Mouse (Mus musculus) MEL (cell line): ENCODE data around the gene Hoxc6. TPM values are rescaled to one million over a fixed set of nuclear protein-coding genes. Genes with fewer than 3 reads are reported as not detected.

Experiments used
- DNase-seq: peaks from one replicate; pipeline ENCODE4 v3.0.0; 2011; ENCODE audit warnings: low read depth, low spot score
- H3K27ac ChIP-seq: 2 replicates; pipeline ENCODE4 v1.5.1; 2012; ENCODE audit warnings: low read depth, mild to moderate bottlenecking, control low read depth, low read length, moderate library complexity; ENCODE audit not compliant: control insufficient read depth
- H3K27me3 ChIP-seq, 2 experiments: fragments of 150-350 bp in 1 of 2; sonication (generic) in 1 of 2; 2 replicates each; pipeline ENCODE4 v1.6.1; 2012; ENCODE audit warnings: low read length in 2 of 2, mild to moderate bottlenecking in 2 of 2, improper control_type of control experiment in 1 of 2, moderate library complexity in 1 of 2; ENCODE audit not compliant: insufficient read depth in 2 of 2, control insufficient read depth in 1 of 2
- H3K36me3 ChIP-seq, 2 experiments: 2 replicates each; pipeline ENCODE4 v1.6.1; 2012 to 2014; ENCODE audit warnings: low read length in 2 of 2, improper control_type of control experiment in 1 of 2, inconsistent platforms in 1 of 2, mild to moderate bottlenecking in 1 of 2; ENCODE audit not compliant: insufficient read depth in 2 of 2, control insufficient read depth in 1 of 2
- H3K4me1 ChIP-seq, 2 experiments: fragments of 150-350 bp in 1 of 2; sonication (generic) in 1 of 2; 2 replicates each; pipeline ENCODE4 v1.6.1; 2012; ENCODE audit warnings: low read length in 2 of 2, improper control_type of control experiment in 1 of 2, mild to moderate bottlenecking in 1 of 2; ENCODE audit not compliant: insufficient read depth in 2 of 2, control insufficient read depth in 1 of 2
- H3K4me3 ChIP-seq, 2 experiments: fragments of 150-350 bp in 1 of 2; sonication (generic) in 1 of 2; 2 replicates each; pipeline ENCODE4 v1.5.1; 2012; ENCODE audit warnings: low read depth in 2 of 2, low read length in 2 of 2, mild to moderate bottlenecking in 2 of 2, moderate library complexity in 2 of 2, control low read depth in 1 of 2, improper control_type of control experiment in 1 of 2; ENCODE audit not compliant: control insufficient read depth in 1 of 2, insufficient read depth in 1 of 2
- H3K79me2 ChIP-seq: 2 replicates; pipeline ENCODE4 v1.6.1; 2012; ENCODE audit warnings: mild to moderate bottlenecking, low read length, moderate library complexity; ENCODE audit not compliant: control insufficient read depth, poor library complexity, insufficient read depth
- H3K9ac ChIP-seq: 2 replicates; pipeline ENCODE4 v1.6.1; 2012; ENCODE audit warnings: low read depth, mild to moderate bottlenecking, control low read depth, low read length, moderate library complexity; ENCODE audit not compliant: control insufficient read depth, poor library complexity, severe bottlenecking
- H3K9me3 ChIP-seq: fragments of 150-350 bp; sonication (generic); replicated peaks from 2 replicates; pipeline ENCODE4 v1.6.1; 2012; ENCODE audit warnings: mild to moderate bottlenecking, low read length, improper control_type of control experiment, moderate library complexity; ENCODE audit not compliant: insufficient read depth
- BHLHE40 ChIP-seq: IDR thresholded peaks from 2 replicates; pipeline ENCODE4 v1.6.1; 2012; ENCODE audit warnings: low read depth, mild to moderate bottlenecking, inconsistent platforms, low read length, improper control_type of control experiment, borderline replicate concordance
- CHD1 ChIP-seq: IDR thresholded peaks from 2 replicates; pipeline ENCODE4 v1.6.1; 2012; ENCODE audit warnings: low read depth, mild to moderate bottlenecking, inconsistent platforms, low read length, improper control_type of control experiment
- CTCF ChIP-seq, 3 experiments: IDR thresholded peaks in 2 of 3; conservative IDR thresholded peaks in 1 of 3; 2 replicates each; pipeline ENCODE4 v1.5.1; 2011 to 2012; ENCODE audit warnings: low read length in 3 of 3, low read depth in 2 of 3, mild to moderate bottlenecking in 2 of 3, improper control_type of control experiment in 1 of 3, inconsistent platforms in 1 of 3, mixed read lengths in 1 of 3, moderate library complexity in 1 of 3; ENCODE audit not compliant: control insufficient read depth in 1 of 3, insufficient read depth in 1 of 3, poor library complexity in 1 of 3, severe bottlenecking in 1 of 3
- E2F4 ChIP-seq: IDR thresholded peaks from 2 replicates; pipeline ENCODE4 v1.6.1; 2011; ENCODE audit warnings: low read depth, low read length, improper control_type of control experiment, borderline replicate concordance
- EP300 ChIP-seq, 2 experiments: IDR thresholded peaks; 2 replicates each; pipeline ENCODE4 v1.6.1; 2011; ENCODE audit warnings: improper control_type of control experiment in 2 of 2, low read length in 2 of 2, low read depth in 1 of 2, mild to moderate bottlenecking in 1 of 2
- ETS1 ChIP-seq: IDR thresholded peaks from 2 replicates; pipeline ENCODE4 v1.6.1; 2012; ENCODE audit warnings: low read depth, mild to moderate bottlenecking, inconsistent platforms, low read length, improper control_type of control experiment, moderate library complexity
- HCFC1 ChIP-seq: IDR thresholded peaks from 2 replicates; pipeline ENCODE4 v1.6.1; 2012; ENCODE audit warnings: low read depth, mild to moderate bottlenecking, inconsistent platforms, low read length, improper control_type of control experiment, moderate library complexity
- JUND ChIP-seq: IDR thresholded peaks from 2 replicates; pipeline ENCODE4 v1.6.1; 2011; ENCODE audit warnings: low read depth, mild to moderate bottlenecking, improper control_type of control experiment, low read length
- KAT2A ChIP-seq: conservative IDR thresholded peaks from 2 replicates; pipeline ENCODE4 v1.6.1; 2012; ENCODE audit warnings: low read depth, low read length, improper control_type of control experiment, inconsistent platforms
- MAFK ChIP-seq: IDR thresholded peaks from 2 replicates; pipeline ENCODE4 v1.6.1; 2011; ENCODE audit warnings: low read depth, mild to moderate bottlenecking, low read length, improper control_type of control experiment, borderline replicate concordance
- MAZ ChIP-seq: IDR thresholded peaks from 2 replicates; pipeline ENCODE4 v1.6.1; 2012; ENCODE audit warnings: low read depth, mild to moderate bottlenecking, inconsistent platforms, low read length, improper control_type of control experiment
- MXI1 ChIP-seq: IDR thresholded peaks from 2 replicates; pipeline ENCODE4 v1.6.1; 2011; ENCODE audit warnings: mild to moderate bottlenecking, low read depth, low read length, improper control_type of control experiment
- MYC ChIP-seq: IDR thresholded peaks from 2 replicates; pipeline ENCODE4 v1.6.1; 2011; ENCODE audit warnings: low read depth, mild to moderate bottlenecking, low read length, improper control_type of control experiment, moderate library complexity
- NELFE ChIP-seq: IDR thresholded peaks from 2 replicates; pipeline ENCODE4 v1.6.1; 2011; ENCODE audit warnings: low read depth, low read length, improper control_type of control experiment
- NRF1 ChIP-seq: IDR thresholded peaks from 2 replicates; pipeline ENCODE4 v1.6.1; 2014; ENCODE audit warnings: low read depth, mild to moderate bottlenecking, inconsistent platforms, low read length, improper control_type of control experiment, moderate library complexity; ENCODE audit not compliant: poor library complexity, insufficient read depth, severe bottlenecking
- POLR2A ChIP-seq, 2 experiments: IDR thresholded peaks; 2 replicates each; pipeline ENCODE4 v1.6.1; 2011 to 2012; ENCODE audit warnings: low read length in 2 of 2, mild to moderate bottlenecking in 2 of 2, control low read depth in 1 of 2, improper control_type of control experiment in 1 of 2, low read depth in 1 of 2, moderate library complexity in 1 of 2; ENCODE audit not compliant: control insufficient read depth in 1 of 2, insufficient read depth in 1 of 2, poor library complexity in 1 of 2
- POLR2AphosphoS2 ChIP-seq: IDR thresholded peaks from 2 replicates; pipeline ENCODE4 v1.6.1; 2011; ENCODE audit warnings: low read length, improper control_type of control experiment
- RCOR1 ChIP-seq: IDR thresholded peaks from 2 replicates; pipeline ENCODE4 v1.6.1; 2012; ENCODE audit warnings: low read depth, mild to moderate bottlenecking, inconsistent platforms, low read length, improper control_type of control experiment
- SIN3A ChIP-seq: IDR thresholded peaks from 2 replicates; pipeline ENCODE4 v1.6.1; 2012; ENCODE audit warnings: low read length, improper control_type of control experiment, inconsistent platforms
- TBP ChIP-seq: IDR thresholded peaks from 2 replicates; pipeline ENCODE4 v1.8.0; 2011; ENCODE audit warnings: low read depth, low read length, improper control_type of control experiment
- TCF12 ChIP-seq: IDR thresholded peaks from 2 replicates; pipeline ENCODE4 v1.6.1; 2014; ENCODE audit warnings: low read depth, mild to moderate bottlenecking, inconsistent platforms, low read length, improper control_type of control experiment, moderate library complexity
- UBTF ChIP-seq: IDR thresholded peaks from 2 replicates; pipeline ENCODE4 v1.6.1; 2012; ENCODE audit warnings: low read depth, mild to moderate bottlenecking, inconsistent platforms, low read length, improper control_type of control experiment, moderate library complexity, borderline replicate concordance; ENCODE audit not compliant: insufficient read depth
- USF1 ChIP-seq: IDR thresholded peaks from 2 replicates; pipeline ENCODE4 v1.6.1; 2014; ENCODE audit warnings: low read depth, mild to moderate bottlenecking, inconsistent platforms, low read length, improper control_type of control experiment, moderate library complexity
- USF2 ChIP-seq, 2 experiments: IDR thresholded peaks; 2 replicates each; pipeline ENCODE4 v1.6.1; 2011 to 2012; ENCODE audit warnings: improper control_type of control experiment in 2 of 2, low read length in 2 of 2, borderline replicate concordance in 1 of 2, inconsistent platforms in 1 of 2, low read depth in 1 of 2, mild to moderate bottlenecking in 1 of 2; ENCODE audit not compliant: insufficient read depth in 1 of 2
- ZKSCAN1 ChIP-seq: IDR thresholded peaks from 2 replicates; pipeline ENCODE4 v1.6.1; 2012; ENCODE audit warnings: low read depth, mild to moderate bottlenecking, inconsistent platforms, low read length, improper control_type of control experiment, moderate library complexity
- ZMIZ1 ChIP-seq: IDR thresholded peaks from 2 replicates; pipeline ENCODE4 v1.6.1; 2012; ENCODE audit warnings: low read depth, mild to moderate bottlenecking, inconsistent platforms, low read length, improper control_type of control experiment, moderate library complexity
- ZNF384 ChIP-seq: IDR thresholded peaks from 2 replicates; pipeline ENCODE4 v1.6.1; 2012; ENCODE audit warnings: low read depth, mild to moderate bottlenecking, inconsistent platforms, low read length, improper control_type of control experiment
- polyA plus RNA-seq, 2 experiments: library from polyadenylated mRNA; stranded (reverse) in 1 of 2; unstranded in 1 of 2; fragments of >175 nt in 1 of 2; fragments of >200 nt in 1 of 2; gene quantifications; 2 replicates each; pipeline versions ENCODE4 v1.2.1 to v1.2.4; 2012; ENCODE audit warnings: low replicate concordance in 2 of 2, low read depth in 1 of 2; ENCODE audit not compliant: insufficient read length in 2 of 2, insufficient read depth in 1 of 2, missing spikeins in 1 of 2
- total RNA-seq: library from RNA; depleted of rRNA; stranded (reverse); fragments of 300-350 nt; gene quantifications from 2 replicates; pipeline ENCODE4 v1.2.3, GENCODE M21; 2012

Hoxc6 gene
- total and polyA plus RNA-seq, 3 experiments = 2.3 to 9.4 TPM; not detected in 1

GRCm38 (mm10) chr15:102975688-102976111 is 22.4 kb upstream of the Hoxc6 start:
- peaks cover 0 to 18% of the 10 kb centered on the region in 2 experiments; a peak in 2 of 4 replicates for H3K36me3 ChIP-seq
- TF ChIP-seq ZKSCAN1 = no peak
- no peak for TF ChIP-seq CHD1
- TF ChIP-seq MXI1 = 0 out of 2 replicates have a peak, but pooled peaks have one; percentile 3
- peak; percentile 55; the same call in 1 of the 2 replicates for TF ChIP-seq TBP
- TF ChIP-seq USF1 = 0 out of 2 replicates have a peak, but pooled peaks have one; percentile 12
- no peak for TF ChIP-seq NELFE
- peak; percentile 19 for TF ChIP-seq SIN3A
- TF ChIP-seq POLR2AphosphoS2 = peak; percentile 56; the same call in 1 of the 2 replicates
- TF ChIP-seq ZMIZ1 = peak; percentile 27; the same call in 1 of the 2 replicates
- no peak for TF ChIP-seq TCF12
- no peak for TF ChIP-seq BHLHE40
- no peak; the same call in 1 of the 2 replicates for TF ChIP-seq E2F4
- no peak for TF ChIP-seq CTCF (IDR thresholded peaks at IDR 0.05 in 2 of 3, conservative IDR thresholded peaks at IDR 0.05 in 1 of 3; ENCODE audit: control insufficient read depth in 1 of 3, insufficient read depth in 1 of 3, low read depth in 2 of 3, low read length in 3 of 3, poor library complexity in 1 of 3, severe bottlenecking in 1 of 3)
- TF ChIP-seq POLR2A (IDR thresholded peaks at IDR 0.05; ENCODE audit: control insufficient read depth in 1 of 2, insufficient read depth in 1 of 2, low read depth in 1 of 2, low read length in 2 of 2, poor library complexity in 1 of 2) = peak in 1 of 2 experiments; percentile 50; a peak in 1 of 4 replicates
- TF ChIP-seq RCOR1 = no peak
- TF ChIP-seq EP300 (IDR thresholded peaks at IDR 0.05; ENCODE audit: low read depth in 1 of 2, low read length in 2 of 2) = no peak
- TF ChIP-seq MYC = no peak
- no peak for TF ChIP-seq KAT2A
- no peak for TF ChIP-seq UBTF
- TF ChIP-seq ZNF384 = no peak
- TF ChIP-seq, all 39 proteins: peak for 7
- DNase-seq = peak; percentile 82
- Histone ChIP-seq H3K9ac (peak overlapping the region; percentile 93), H3K79me2 (peaks cover 50% of the 10 kb centered on the region), H3K27ac (peak overlapping the region; percentile 3), H3K27me3 (no peaks in the 10 kb centered on the region), H3K4me1 (peaks cover 16 to 26% of the 10 kb centered on the region in 2 experiments), H3K4me3 (peak overlapping the region; percentile 81 to 89), H3K9me3 (no peaks in the 10 kb centered on the region)

GRCm38 (mm10) chr15:102976171-102976570 is 21.9 kb upstream of the Hoxc6 start, which contains the start of gene Hoxc9:
Gene Hoxc9, plus strand, starts transcription at chr15:102976439.
- DNase-seq = peak; percentile 76
- Histone ChIP-seq H3K36me3 (peaks cover 0 to 18% of the 10 kb centered on the region in 2 experiments; a peak in 2 of 4 replicates), H3K4me3 (peak within 1 kb of the TSS; percentile 81 to 89)

More at GRCm38 (mm10) chr15:102976171-102976570, 21.9 kb upstream of the Hoxc6 start, which contains the start of gene Hoxc9:
- H3K27me3 ChIP-seq = no peaks in the 10 kb centered on the region
- H3K4me1 ChIP-seq = peaks cover 16 to 24% of the 10 kb centered on the region in 2 experiments
- peaks cover 51% of the 10 kb centered on the region for H3K79me2 ChIP-seq
- peak within 1 kb of the TSS; percentile 83 for H3K27ac ChIP-seq
- TF ChIP-seq NRF1 = no peak
- TF ChIP-seq ETS1 = 0 out of 2 replicates have a peak, but pooled peaks have one; percentile 23
- TF ChIP-seq RCOR1 = peak; percentile 51
- TF ChIP-seq JUND = no peak
- peak; percentile 78 for TF ChIP-seq MAZ
- TF ChIP-seq POLR2A (IDR thresholded peaks at IDR 0.05; ENCODE audit: control insufficient read depth in 1 of 2, insufficient read depth in 1 of 2, low read depth in 1 of 2, low read length in 2 of 2, poor library complexity in 1 of 2) = peak; percentile 2 to 55; a peak in 2 of 4 replicates
- TF ChIP-seq ZMIZ1 = peak; percentile 47
- TF ChIP-seq TCF12 = 0 out of 2 replicates have a peak, but pooled peaks have one; percentile 22
- peak; percentile 38 for TF ChIP-seq MXI1
- TF ChIP-seq USF2 (IDR thresholded peaks at IDR 0.05; ENCODE audit: borderline replicate concordance in 1 of 2, insufficient read depth in 1 of 2, low read depth in 1 of 2, low read length in 2 of 2) = no peak
- TF ChIP-seq CHD1 = peak; percentile 89; the same call in 1 of the 2 replicates
- no peak for TF ChIP-seq MAFK
- TF ChIP-seq NELFE = peak; percentile 44
- peak; percentile 46; the same call in 1 of the 2 replicates for TF ChIP-seq HCFC1
- TF ChIP-seq ZNF384 = peak; percentile 30; the same call in 1 of the 2 replicates
- 0 out of 4 replicates have a peak, but pooled peaks of 1 of the 2 experiments have one; percentile 14 for TF ChIP-seq EP300 (IDR thresholded peaks at IDR 0.05; ENCODE audit: low read depth in 1 of 2, low read length in 2 of 2)
- peak; percentile 55 for TF ChIP-seq SIN3A
- H3K9me3 ChIP-seq = no peaks in the 10 kb centered on the region
- H3K9ac ChIP-seq = peak within 1 kb of the TSS; percentile 93
